Mouse (Mus musculus) urinary bladder, adult 18-20 months (tissue): ENCODE measurements around the gene Stag1.

Experiments
- DNase-seq, 2 experiments: peaks; one replicate each; pipeline ENCODE4 v3.0.0; 2022; ENCODE audit warnings: low spot score in 2 of 2, mixed read lengths in 2 of 2

The Stag1 gene

DNA sequence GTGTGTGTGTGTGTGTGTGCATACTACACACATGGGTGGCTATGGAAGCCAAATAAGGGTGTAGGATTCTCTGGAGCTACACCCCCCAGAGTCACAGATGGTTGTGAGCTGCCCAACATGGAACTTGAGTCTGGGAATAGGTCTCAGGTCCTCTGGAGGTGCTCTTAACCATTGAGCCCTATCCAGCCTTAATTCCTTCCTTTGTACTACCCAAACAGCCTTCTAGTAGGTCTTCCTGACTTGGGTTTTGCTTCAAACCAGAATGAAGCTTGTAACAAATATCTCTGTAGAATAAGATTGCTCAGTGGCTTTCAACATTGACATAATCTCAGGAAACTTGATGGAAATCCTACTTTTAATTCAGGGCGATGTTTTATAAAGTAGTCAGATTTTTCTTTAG is 7.9 kb downstream of the Stag1 start:
- no peak for DNase-seq

DNA sequence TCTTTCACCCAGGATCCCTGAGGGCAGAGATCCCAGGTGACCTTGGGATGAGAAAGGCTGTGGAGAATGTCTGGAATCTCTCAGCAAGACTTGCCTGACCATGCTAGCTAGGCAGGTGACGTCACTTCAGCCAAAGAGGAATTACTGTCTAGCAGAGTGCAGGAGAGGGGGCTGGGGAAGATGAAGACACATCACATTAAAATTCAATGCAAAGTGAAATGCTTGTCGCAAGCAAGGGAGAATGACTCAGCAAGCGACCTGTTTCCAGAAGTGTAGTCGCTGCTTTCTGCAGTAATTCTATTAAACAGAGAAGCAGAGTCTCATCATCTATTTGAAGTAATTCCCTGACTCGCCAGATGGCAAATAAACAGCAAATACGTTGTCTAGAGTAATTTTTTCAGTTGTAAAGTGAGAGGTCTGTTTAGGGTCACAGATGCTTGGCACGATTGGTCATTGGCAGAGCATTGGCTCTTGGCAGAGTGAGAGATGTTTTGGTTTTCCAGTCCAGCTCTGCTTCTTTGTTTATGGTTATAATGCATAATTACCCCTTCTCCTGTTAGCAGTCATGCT is 8.5 kb downstream of the Stag1 start:
- no peak for DNase-seq

GRCm38 (mm10) chr9:100613501-100614071 is 16.0 kb downstream of the Stag1 start:
- DNase-seq, result no peak

DNA sequence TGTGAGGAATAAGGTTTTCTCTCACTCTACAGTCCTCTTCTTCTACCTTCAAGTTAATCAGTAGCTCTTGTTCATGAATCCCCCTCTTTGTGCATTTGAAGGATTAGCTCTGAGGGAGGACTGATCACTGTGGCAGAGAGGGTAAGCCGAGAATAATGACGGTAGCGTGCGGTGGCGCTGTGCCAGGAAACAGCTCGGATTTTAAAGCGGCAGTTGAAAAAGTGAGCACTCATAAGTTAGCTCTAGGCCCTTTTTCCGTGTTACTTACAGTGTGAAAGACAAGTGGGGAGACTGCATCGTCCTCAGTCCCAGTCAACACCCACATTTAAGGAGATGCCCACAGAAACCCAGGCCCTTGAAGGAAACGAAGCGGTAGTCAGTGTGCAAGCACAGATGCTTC is 19.3 kb downstream of the Stag1 start:
- peak in 1 of 2 experiments; percentile 12 for DNase-seq

GRCm38 (mm10) chr9:100626258-100626657 is 28.7 kb downstream of the Stag1 start:
- no peak for DNase-seq

GRCm38 (mm10) chr9:100640754-100641153 is 43.2 kb downstream of the Stag1 start:
- no peak for DNase-seq

DNA sequence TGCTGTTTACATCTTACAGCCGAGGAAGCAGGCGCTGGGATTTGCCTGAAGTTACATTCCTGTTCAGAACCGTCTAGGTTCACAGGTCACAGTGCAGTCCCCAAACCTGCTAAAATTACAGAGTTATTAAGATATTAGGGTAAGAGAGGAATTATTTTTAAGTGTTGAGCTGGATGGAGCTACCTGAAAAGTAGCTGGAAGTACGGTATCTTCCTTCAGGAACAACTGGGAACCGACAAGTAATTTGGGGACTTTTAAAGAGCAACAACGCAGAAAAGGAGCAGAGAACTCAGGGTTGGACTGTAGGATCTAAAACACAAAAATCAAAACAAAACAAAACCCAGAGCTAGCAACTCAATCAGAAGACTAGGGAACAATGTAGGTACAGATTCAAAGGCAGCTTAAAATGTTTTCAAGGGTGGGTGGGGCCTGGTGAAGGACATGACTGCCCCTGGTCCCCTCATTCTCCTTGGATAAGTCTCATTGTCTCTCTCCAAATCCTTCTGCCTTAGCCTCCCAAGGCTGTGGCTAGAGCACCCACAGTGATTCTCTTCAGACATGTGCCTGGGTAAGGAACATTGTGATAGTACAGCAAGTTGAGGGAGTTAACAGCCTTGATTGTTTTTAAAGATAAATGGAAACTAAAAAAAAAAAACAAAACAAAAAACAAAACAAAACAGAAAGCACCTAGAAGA is 43.9 kb downstream of the Stag1 start:
- DNase-seq, result no peak

GRCm38 (mm10) chr9:100642186-100642839 is 44.7 kb downstream of the Stag1 start:
- peak in 1 of 2 experiments; percentile 6 for DNase-seq

DNA sequence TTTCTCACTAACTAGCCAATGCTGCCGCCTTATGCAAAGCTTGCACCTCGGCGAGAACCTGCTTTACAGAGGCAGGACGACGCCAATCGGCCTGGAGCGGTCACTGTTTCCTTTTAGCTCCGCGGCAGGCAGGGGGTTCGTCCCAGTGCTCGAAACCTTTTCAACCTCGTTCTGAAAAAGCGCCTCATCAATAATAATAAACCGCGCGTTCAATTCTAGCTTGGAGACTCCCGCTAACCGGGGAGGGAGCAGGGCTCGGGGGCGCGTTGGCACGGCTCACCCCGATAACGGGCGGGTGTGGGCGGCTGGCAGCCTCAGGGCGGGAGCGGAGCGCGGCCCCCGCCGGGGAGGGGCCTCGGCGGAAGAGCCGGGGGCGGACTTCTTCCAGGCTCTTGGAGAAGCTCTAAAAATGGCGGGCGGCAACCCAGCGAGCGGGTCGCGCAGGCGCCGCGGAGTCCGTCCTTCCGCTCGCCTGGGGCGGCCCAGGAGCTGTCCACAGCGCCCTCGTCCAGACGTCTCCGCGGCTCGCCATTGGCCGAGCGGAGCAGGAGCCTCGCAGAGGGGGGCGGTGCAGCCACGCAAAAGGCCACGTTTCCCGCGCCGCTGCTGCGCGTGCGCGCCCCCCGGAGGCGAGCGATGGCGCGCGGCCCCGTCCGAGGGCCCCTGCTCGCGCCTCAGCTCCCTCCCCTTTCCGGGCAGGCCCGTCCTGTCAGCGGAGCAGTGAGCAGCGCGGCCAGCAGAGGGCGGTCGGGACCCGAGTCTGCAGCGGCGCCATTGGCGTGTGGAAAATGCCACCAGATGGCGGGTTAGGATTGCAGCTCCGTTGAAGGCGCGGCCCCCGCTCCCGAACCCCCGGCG is 45.5 kb downstream of the Stag1 start:
- peak; percentile 97 to 98 for DNase-seq

DNA sequence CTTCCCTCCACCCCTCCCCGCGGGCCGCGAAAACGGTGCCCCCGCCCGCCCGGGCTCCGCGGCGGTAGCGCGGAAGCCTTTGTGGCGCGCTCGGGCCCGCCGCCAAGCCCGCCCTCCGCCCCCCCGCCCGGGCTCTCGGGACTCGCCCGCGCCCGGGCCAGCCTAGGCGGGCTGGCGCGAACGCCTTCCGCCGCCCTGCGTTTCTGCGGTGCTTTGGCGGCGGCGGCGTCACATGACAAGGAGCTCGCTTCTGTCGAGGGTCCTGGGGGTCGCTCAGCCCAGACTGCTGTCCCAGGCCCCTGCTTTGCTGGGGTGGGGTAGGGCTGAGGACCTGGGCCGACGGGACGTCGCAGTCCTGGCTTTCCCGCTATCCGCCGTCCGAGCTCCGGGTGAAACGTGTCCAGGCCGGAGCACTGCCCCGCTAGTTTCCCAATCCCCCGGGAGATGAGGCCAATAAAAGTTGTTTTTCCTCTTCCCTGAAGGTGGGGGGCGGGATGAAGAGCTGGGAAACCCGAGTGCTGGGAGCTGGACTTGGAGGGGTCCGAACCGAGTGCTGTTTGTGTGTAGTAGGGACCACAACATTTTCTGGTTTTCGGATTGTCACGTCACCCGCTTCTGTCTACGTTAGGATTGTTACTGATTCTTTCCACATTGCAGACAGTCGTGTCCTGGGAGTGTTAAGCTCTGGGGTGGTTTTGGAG is 46.6 kb downstream of the Stag1 start:
- DNase-seq, result peak; percentile 59 to 68

GRCm38 (mm10) chr9:100645026-100645940 is 47.7 kb downstream of the Stag1 start:
- DNase-seq, result no peak

- DNase-seq, result no peak
These were observed 48.7 kb downstream of the Stag1 start for GRCm38 (mm10) chr9:100646276-100646675.

GRCm38 (mm10) chr9:100647774-100648323 is 50.3 kb downstream of the Stag1 start:
- DNase-seq, result no peak

GRCm38 (mm10) chr9:100654104-100654503 is 56.5 kb downstream of the Stag1 start:
- DNase-seq, result no peak

DNA sequence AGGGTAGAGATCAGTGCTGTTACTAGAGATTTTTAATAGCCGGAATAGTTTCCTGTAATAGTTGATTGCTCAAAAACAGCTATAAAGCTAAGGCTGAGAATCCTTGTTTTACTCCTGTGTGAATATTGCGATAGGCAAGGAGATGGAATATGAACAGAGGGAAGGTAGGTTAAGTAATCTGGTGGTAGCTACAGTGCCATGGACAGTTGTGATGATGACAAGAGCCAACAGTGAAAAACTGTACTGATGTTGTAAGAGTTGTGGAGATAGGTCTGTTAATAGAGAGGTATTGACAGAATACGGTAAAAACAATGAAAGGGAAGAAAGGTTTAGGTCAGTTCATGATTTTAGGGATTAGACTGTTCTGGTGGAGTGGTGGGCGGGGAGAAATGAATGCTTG is 58.5 kb downstream of the Stag1 start:
- DNase-seq, result no peak

DNA sequence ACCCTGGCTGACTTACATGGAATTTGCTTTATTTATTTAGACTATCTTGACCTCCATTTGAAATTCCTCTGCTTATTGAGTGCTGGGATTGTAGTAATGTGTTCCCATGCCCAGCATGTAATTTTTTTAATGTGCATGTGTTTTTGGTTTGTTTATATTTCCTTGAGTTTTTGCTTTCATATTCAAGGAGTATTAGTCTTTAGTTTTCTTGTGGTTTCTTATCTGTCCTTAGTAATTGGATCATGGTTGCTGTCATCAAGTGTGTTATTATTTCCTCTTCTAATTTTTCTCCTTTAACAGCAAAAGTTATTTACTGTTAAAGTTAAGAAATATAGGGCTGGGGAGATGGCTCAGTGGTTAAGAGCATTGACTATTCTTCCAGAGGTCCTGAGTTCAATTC is 63.0 kb downstream of the Stag1 start:
- DNase-seq, result no peak

DNA sequence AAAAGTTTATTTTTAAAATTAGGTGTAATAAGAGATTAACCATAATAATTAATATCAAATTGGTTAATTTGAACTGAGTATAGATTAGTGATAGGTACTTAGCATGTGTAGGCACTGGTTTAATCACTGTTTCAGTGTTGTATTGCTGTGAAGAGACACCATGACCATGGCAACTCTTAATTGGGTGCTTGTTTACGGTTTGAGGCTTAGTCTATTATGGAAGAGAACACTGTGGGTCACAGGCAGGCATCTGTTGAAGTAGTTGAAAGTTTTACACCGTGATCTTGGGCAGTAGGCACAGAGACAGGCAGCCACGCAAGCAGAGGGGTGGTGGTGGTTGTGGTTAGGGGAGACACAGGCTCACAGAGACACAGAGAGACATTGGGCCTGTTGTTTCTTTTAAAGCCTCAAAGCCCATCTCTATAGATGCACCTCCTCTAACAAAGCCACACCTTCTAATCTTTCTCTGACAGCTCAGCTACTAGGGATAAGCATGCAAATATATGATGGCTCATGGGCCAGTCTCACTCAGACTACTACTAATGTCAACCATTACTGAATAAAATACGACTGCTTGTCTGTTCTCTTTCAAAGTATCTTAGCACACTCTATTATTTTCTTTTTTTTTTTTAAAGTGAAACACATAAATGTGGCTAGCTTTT is 66.0 kb downstream of the Stag1 start:
- no peak for DNase-seq

- DNase-seq, result no peak
These were observed 72.6 kb downstream of the Stag1 start for GRCm38 (mm10) chr9:100670151-100670550.

DNA sequence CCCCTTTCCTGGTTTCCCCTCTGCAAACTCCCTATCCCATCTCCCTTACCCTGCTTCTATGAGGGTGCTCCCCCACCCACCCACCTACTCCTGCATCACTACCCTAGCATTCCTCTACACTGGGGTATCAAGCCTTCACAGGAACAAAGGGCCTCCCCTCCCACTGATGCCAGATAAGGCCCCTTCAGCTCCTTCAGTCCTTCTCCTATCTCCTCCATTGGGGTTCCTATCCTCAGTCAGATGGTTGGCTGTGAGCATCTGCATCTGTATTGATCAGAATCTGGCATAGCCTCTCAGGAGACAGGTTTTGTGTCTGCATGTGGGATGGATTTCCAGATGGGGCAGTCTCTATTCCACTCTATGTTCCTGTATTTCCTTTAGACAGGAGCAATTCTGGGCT is 81.4 kb downstream of the Stag1 start:
- no peak for DNase-seq
